Mouse (Mus musculus) hindbrain, embryonic 14.5 days (tissue): ENCODE data around the gene Mettl21a. TPM values are rescaled to one million over a fixed set of nuclear protein-coding genes. Genes with fewer than 3 reads are reported as not detected.

Experiments used
- ATAC-seq: fragments of 200-750 bp; cut with Nextera tagmentation; 2 replicates; pipeline ENCODE4 v1.8.0; 2017; ENCODE audit warnings: moderate number of reproducible peaks, mild to moderate bottlenecking, moderate TSS enrichment, moderate library complexity; ENCODE audit not compliant: low FRiP score
- DNase-seq: peaks from one replicate; pipeline ENCODE4 v3.0.0-alpha.2; 2015; ENCODE audit warnings: low spot score
- H3K27ac ChIP-seq: fragments of 300-500 bp; sonication (generic); 2 replicates; pipeline ENCODE4 v1.5.1; 2014; ENCODE audit warnings: mild to moderate bottlenecking, moderate library complexity
- H3K27me3 ChIP-seq: fragments of 300-500 bp; sonication (generic); 2 replicates; pipeline ENCODE4 v1.6.1; 2014; ENCODE audit warnings: mild to moderate bottlenecking, low read length, mixed read lengths; ENCODE audit not compliant: control insufficient read depth, insufficient read depth
- H3K36me3 ChIP-seq: fragments of 300-500 bp; sonication (generic); replicated peaks from 2 replicates; pipeline ENCODE4 v1.6.1; 2014; ENCODE audit not compliant: control insufficient read depth, insufficient read depth
- H3K4me1 ChIP-seq: fragments of 300-500 bp; sonication (generic); replicated peaks from 2 replicates; pipeline ENCODE4 v1.6.1; 2014; ENCODE audit warnings: antibody characterized with exemption, low read length, mixed read lengths; ENCODE audit not compliant: control insufficient read depth, insufficient read depth
- H3K4me2 ChIP-seq: fragments of 300-500 bp; sonication (generic); replicated peaks from 2 replicates; pipeline ENCODE4 v1.6.1; 2014; ENCODE audit warnings: mild to moderate bottlenecking, moderate library complexity
- H3K4me3 ChIP-seq: fragments of 300-500 bp; sonication (generic); replicated peaks from 2 replicates; pipeline ENCODE4 v1.5.1; 2014; ENCODE audit warnings: mild to moderate bottlenecking, low read length
- H3K9ac ChIP-seq: fragments of 300-500 bp; sonication (generic); 2 replicates; pipeline ENCODE4 v1.6.1; 2014
- H3K9me3 ChIP-seq: fragments of 300-500 bp; sonication (generic); 2 replicates; pipeline ENCODE4 v1.6.1; 2016; ENCODE audit warnings: low read length; ENCODE audit not compliant: control insufficient read depth
- WGBS: fragments of 180-500 bp; shearing (Covaris S2); extraction: QIAGEN DNeasy Blood & Tissue Kit; methylation state at CpG from one replicate; pipeline ENCODE4 v1.1.7; 2014; 5-methylcytosine and 5-hydroxymethylcytosine counted together
- polyA plus RNA-seq: library from polyadenylated mRNA; unstranded; fragments of >200 nt; fragmentation: Nextera tagmentation; extraction: Ambion mirVana; gene quantifications from 2 replicates; pipeline ENCODE4 v1.2.1, GENCODE M21; 2014

Gene Mettl21a
- polyA plus RNA-seq, 1 experiment from 2014 or later, result 15.8 TPM

DNA sequence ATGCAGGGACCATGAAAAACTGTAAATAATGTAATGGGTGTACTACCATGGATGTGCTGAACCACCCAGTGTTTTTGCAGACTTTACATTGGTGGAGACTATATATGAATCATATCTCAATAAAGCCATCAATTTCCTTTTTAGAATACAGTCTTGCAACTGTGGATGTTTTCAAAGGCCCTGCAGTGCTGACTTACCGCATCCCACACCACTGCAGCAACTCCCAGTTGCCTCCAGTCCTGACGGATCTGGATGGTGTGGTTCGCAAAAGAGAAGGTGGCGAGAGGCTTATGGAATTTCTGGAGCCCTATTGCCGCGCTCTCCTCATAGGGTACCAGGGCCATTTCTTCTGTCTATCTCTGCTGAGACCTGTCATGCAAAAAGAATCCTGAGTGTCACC is 966 bp downstream of the Mettl21a start:
- H3K4me1 ChIP-seq, result peaks cover 18% of the 10 kb centered on the region
- H3K9me3 ChIP-seq, result no peaks in the 10 kb centered on the region
- peak overlapping the region; percentile 80 for H3K4me3 ChIP-seq
- no peak overlapping the region for H3K27ac ChIP-seq
- ATAC-seq, result no peak
- no peaks in the 10 kb centered on the region for H3K27me3 ChIP-seq
- DNase-seq, result no peak
- peak overlapping the region; percentile 82 for H3K4me2 ChIP-seq
- 61% methylated on average over 6 of the region's 6 CpGs for WGBS
- peak overlapping the region; percentile 97 for H3K9ac ChIP-seq
- H3K36me3 ChIP-seq, result no peaks in the 10 kb centered on the region

DNA sequence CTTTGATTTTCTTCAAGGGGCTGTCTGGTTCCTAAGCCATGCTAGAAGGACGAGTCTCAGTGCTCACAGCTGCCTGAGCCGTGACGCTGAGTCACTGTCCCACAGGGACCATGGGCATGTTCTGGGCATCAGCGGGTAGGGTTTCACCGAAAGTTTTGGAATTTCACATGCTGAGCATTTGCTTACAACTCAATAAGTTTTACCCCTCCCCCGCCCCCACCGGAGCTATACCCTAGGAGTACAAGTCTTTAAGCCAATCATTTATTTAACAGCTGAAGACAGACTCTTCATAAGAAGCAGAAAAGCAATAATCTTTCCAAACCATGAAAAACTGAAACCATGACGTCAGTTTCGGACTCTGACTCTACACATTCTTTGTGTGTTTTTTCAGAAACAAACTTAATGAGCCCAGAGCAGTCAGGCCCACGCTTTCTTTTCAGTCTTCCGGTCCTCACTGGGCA is 1.5 kb downstream of the Mettl21a start:
- H3K4me3 ChIP-seq, result no peak overlapping the region
- H3K36me3 ChIP-seq, result no peaks in the 10 kb centered on the region
- peaks cover 18% of the 10 kb centered on the region for H3K4me1 ChIP-seq
- no peak overlapping the region for H3K27ac ChIP-seq
- H3K27me3 ChIP-seq, result no peaks in the 10 kb centered on the region
- ATAC-seq (no peak), DNase-seq (no peak)
- H3K9ac ChIP-seq, result peak overlapping the region; percentile 97; the same call in 1 of the 2 replicates
- WGBS, result 86% methylated on average over 11 of the region's 11 CpGs
- H3K9me3 ChIP-seq, result no peaks in the 10 kb centered on the region
- peak overlapping the region; percentile 82; the same call in 1 of the 2 replicates for H3K4me2 ChIP-seq

DNA sequence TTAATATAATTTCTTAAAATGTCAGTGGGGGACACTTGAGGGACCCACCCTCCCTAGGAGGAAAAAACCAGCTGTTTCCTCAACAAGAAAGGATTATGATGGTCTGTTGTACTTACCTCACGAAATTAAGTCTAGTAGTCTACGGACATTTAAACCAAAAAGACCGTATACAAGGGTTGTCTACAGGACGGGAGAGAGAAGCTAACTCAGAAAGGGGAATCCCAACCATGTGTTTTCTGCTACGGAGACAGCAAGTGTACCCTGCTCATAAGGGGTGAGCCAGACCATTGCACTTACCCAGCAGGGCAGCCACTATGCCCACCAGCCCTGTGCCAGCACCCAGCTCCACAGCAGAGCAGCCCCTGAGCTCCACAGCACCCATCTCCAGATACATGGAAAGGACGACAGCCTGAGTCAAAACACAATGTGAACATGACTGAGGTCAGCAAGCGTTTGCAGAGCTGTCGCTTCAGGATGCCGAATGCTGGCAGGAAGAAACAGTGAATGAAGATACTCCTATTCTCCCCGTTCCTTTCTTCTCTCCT is 2.2 kb downstream of the Mettl21a start:
- peaks cover 6% of the 10 kb centered on the region; the same call in 1 of the 2 replicates for H3K36me3 ChIP-seq
- no peaks in the 10 kb centered on the region for H3K9me3 ChIP-seq
- H3K4me3 ChIP-seq, result no peak overlapping the region
- H3K27ac ChIP-seq, result no peak overlapping the region
- WGBS, result 80% methylated on average over 10 of the region's 10 CpGs
- H3K4me2 ChIP-seq, result no peak overlapping the region
- ATAC-seq (no peak), DNase-seq (no peak)
- H3K4me1 ChIP-seq, result peaks cover 18% of the 10 kb centered on the region
- no peak overlapping the region for H3K9ac ChIP-seq
- H3K27me3 ChIP-seq, result no peaks in the 10 kb centered on the region

DNA sequence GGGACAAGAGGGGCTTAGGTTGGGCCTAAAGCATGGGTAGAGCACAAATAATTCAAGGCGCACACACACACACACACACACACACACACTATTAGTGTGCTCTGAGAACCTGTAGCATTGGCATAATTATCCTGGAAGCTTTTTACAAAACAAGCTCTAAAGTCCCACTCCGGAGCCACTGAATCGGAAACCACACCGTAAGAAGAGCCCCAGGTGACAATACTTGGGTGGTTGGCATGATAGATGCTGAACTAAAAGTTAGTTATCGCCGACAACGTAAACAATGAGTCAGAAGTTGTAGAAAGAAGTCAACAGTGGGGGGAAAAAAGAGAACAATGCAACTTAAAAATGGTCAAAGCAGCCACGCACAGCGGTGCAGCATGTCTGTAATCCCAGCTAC is 2.7 kb downstream of the Mettl21a start:
- Histone ChIP-seq H3K4me3 (no peak overlapping the region), H3K9me3 (no peaks in the 10 kb centered on the region), H3K36me3 (peaks cover 12% of the 10 kb centered on the region), H3K4me2 (no peak overlapping the region), H3K9ac (no peak overlapping the region), H3K4me1 (peaks cover 18% of the 10 kb centered on the region), H3K27me3 (no peaks in the 10 kb centered on the region), H3K27ac (no peak overlapping the region)
- ATAC-seq, result no peak
- DNase-seq, result no peak
- WGBS, result 86% methylated on average over 9 of the region's 9 CpGs

DNA sequence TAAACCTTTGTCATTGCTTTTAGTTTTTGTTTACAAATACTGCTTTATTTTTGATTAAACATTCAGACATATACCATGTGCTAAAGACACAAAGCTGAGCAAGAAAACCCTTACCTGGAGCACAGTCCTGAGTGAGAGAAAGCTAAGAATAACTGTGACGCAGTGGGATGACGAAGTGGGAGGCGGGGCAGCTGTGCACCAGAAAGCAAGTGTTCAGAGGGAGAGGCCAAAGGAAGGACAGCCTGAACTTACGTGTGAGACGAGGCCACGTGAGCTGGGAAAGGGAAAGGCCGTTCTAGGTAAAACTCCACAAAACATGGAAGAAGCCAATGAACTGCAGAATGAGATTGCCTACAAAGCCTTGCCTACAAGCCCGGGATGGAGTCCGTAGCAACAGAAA is 7.1 kb downstream of the Mettl21a start:
- Histone ChIP-seq H3K9ac (no peak overlapping the region), H3K27me3 (no peaks in the 10 kb centered on the region), H3K4me3 (no peak overlapping the region), H3K4me1 (no peaks in the 10 kb centered on the region), H3K27ac (no peak overlapping the region), H3K9me3 (no peaks in the 10 kb centered on the region), H3K36me3 (peaks cover 47% of the 10 kb centered on the region), H3K4me2 (no peak overlapping the region)
- DNase-seq, result no peak
- 91% methylated on average over 9 of the region's 9 CpGs for WGBS
- no peak for ATAC-seq

DNA sequence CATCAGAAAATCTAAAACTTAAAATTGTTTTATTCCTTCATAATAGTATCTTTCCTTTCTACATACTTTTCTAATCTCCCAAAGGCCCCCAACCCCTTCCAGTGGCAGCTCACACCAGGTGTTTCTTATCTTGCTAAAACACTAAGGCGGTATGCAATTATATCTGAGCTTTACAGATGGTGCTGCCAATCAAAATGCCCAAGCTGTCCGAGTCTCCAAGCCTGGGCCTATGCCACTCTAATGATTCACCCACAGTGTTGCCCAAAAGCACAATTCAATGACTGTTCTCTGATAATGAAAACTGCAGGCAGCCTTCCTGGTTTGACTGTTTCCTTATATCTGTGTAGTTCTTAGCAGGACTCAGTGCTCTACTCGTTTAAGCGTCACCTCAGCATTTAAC is 7.9 kb downstream of the Mettl21a start:
- DNase-seq (no peak), ATAC-seq (no peak)
- Histone ChIP-seq H3K9ac (no peak overlapping the region), H3K9me3 (no peaks in the 10 kb centered on the region), H3K27me3 (no peaks in the 10 kb centered on the region), H3K4me3 (no peak overlapping the region), H3K4me1 (no peaks in the 10 kb centered on the region), H3K27ac (no peak overlapping the region), H3K4me2 (no peak overlapping the region), H3K36me3 (peaks cover 54% of the 10 kb centered on the region)
- WGBS, result 87% methylated on average over 4 of the region's 4 CpGs

DNA sequence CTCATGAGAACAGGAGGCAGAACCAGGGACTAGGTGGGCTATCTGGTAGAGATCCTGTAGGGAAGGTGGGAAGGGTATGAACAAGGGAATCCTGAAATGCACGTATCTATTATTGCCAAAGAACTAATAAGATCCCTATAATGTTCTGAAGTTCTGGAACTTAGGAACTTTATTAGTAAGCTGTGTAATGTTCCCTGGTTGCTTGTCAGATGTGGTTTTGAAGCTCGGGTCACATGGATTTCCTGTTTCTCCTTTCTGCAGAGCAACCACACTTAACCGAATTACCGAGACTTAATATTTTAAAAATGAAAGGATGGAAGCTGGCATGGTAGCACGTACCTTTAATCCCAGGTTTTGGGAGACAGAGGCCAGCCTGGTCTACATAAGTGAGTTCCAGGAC is 13.7 kb downstream of the Mettl21a start:
- Histone ChIP-seq H3K9me3 (no peaks in the 10 kb centered on the region), H3K9ac (no peak overlapping the region)
- 96% methylated on average over 5 of the region's 5 CpGs for WGBS

DNA sequence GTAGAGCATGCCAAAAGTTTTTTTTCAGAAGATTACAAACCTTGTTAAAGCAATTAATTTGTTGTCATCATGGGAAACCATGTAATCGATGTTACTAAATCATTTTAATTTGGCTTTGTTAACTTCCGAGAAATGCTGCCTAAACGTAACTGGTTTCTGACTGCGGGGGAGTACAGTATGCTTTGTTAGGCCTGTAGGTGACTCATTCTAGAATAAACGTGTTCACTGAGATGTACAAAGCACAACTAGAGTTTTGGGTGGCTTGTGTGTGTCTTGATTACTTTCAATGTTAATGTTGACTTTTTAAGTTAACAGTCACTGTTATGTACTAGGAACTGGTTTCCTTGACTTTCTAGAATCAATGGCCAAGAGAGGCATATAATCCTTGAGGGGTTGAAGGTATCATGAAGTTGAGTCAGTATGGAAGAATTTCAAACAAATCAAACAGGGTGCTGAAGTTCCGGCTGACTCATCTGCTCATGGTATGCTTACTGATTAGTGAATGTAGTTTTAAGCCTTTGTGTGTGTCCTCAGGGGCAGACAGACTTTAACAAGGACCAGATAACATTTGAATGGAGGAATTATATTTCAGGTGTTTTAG is 15.7 kb downstream of the Mettl21a start:
- WGBS, result 90% methylated on average over 6 of the region's 6 CpGs
- Histone ChIP-seq H3K4me3 (no peak overlapping the region), H3K27ac (no peak overlapping the region), H3K27me3 (no peaks in the 10 kb centered on the region), H3K36me3 (peaks cover 49% of the 10 kb centered on the region), H3K9ac (no peak overlapping the region), H3K4me1 (no peaks in the 10 kb centered on the region), H3K4me2 (no peak overlapping the region), H3K9me3 (no peaks in the 10 kb centered on the region)
- DNase-seq, result no peak
- ATAC-seq, result no peak

More for the DNA sequence above, 13.7 kb downstream of the Mettl21a start:
- H3K4me3 ChIP-seq, result no peak overlapping the region
- no peaks in the 10 kb centered on the region for H3K27me3 ChIP-seq
- no peak for ATAC-seq
- H3K27ac ChIP-seq, result no peak overlapping the region
- no peak overlapping the region for H3K4me2 ChIP-seq
- H3K36me3 ChIP-seq, result peaks cover 55% of the 10 kb centered on the region
- no peaks in the 10 kb centered on the region for H3K4me1 ChIP-seq
- no peak for DNase-seq

DNA sequence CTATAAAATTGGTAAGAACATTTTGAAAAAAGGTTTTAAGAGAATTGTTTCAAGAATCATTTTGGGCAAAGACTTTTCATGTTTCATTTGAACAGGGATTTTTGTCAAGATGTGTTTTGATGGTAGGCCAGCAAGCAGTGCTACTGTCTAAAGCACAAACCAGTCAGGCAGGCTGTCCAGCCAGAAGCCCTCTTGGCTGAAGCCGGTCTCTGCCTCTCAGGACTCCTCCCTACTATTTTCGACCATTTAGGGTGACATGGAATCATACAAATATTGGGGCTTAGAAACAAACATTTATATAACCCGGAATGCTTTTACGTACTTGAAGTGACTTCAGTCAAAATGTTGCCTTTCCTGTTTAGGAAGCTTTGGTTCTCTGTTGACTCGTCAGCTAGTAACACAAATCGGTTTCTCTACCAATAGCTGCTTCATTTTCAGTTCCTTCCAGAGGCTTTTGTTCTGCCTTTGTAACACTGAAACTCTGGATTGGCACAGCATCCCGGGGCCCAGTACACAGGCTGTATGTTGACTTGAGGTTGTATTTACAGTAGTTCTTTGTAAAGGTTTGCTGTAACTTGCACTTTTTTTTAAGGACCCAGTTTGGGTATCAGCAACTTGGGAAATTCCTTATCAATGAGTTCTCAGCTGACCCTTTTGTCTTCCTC is 16.5 kb downstream of the Mettl21a start:
- H3K27me3 ChIP-seq, result no peaks in the 10 kb centered on the region
- no peak overlapping the region for H3K4me2 ChIP-seq
- ATAC-seq (no peak), DNase-seq (no peak)
- no peaks in the 10 kb centered on the region for H3K9me3 ChIP-seq
- peaks cover 42% of the 10 kb centered on the region for H3K36me3 ChIP-seq
- WGBS, result 91% methylated on average over 7 of the region's 7 CpGs
- H3K27ac ChIP-seq, result no peak overlapping the region
- no peaks in the 10 kb centered on the region for H3K4me1 ChIP-seq
- H3K9ac ChIP-seq, result no peak overlapping the region
- H3K4me3 ChIP-seq, result no peak overlapping the region
